Mouse (Mus musculus): Measurements from ENCODE around the gene Cyp21a1. TPM values are rescaled to one million over a fixed set of nuclear protein-coding genes. Genes with fewer than 3 reads are reported as not detected.
"Not testable (repeated sequence)": the region's sequence is repeated elsewhere in the genome, so short reads cannot be mapped to it uniquely, and the experiment has no call there.

Cyp21a1 gene
- total and polyA plus RNA-seq, 3 experiments = 0.20 TPM; not detected in 2

GRCm38 (mm10) chr17:34836155-34836855, 31.9 kb upstream of the Cyp21a1 start:
- peak overlapping the region; percentile 74 for H3K27ac ChIP-seq
- intact Hi-C loops (cut with DNase I) = loop anchor here (5.0 to 10.0 kb wide), 2 partner anchors 146 to 408 kb away; partner anchors contain the start of genes Ddx39b and Lsm2
- no peaks in the 10 kb centered on the region for H3K36me3 ChIP-seq (ENCODE audit: control insufficient read depth, insufficient read depth, low read length)
- H3K4me3 ChIP-seq = peak overlapping the region; percentile 63
- no peaks in the 10 kb centered on the region for H3K27me3 ChIP-seq (ENCODE audit: control insufficient read depth, insufficient read depth, low read length)
- peaks cover 2% of the 10 kb centered on the region; the same call in 1 of the 2 replicates for H3K79me2 ChIP-seq (replicated peaks; ENCODE audit: control insufficient read depth, insufficient read depth, low read length)
- DNase-seq = no peak
- no peak for TF ChIP-seq POLR2A (IDR thresholded peaks at IDR 0.05; ENCODE audit: insufficient read depth, low read depth, low read length)
- H3K9ac ChIP-seq (ENCODE audit: low read depth, low read length) = peak overlapping the region; percentile 71
- H3K4me1 ChIP-seq (ENCODE audit: control insufficient read depth, insufficient read depth, low read length) = peaks cover 4% of the 10 kb centered on the region
- WGBS = 4% methylated on average over 48 of the region's 48 CpGs

- not testable (repeated sequence) for H3K9ac ChIP-seq (ENCODE audit: low read depth, low read length); H3K79me2 ChIP-seq (replicated peaks; ENCODE audit: control insufficient read depth, insufficient read depth, low read length); H3K36me3 ChIP-seq (ENCODE audit: control insufficient read depth, insufficient read depth, low read length); H3K4me3 ChIP-seq; DNase-seq; H3K27ac ChIP-seq; H3K27me3 ChIP-seq (ENCODE audit: control insufficient read depth, insufficient read depth, low read length); H3K4me1 ChIP-seq (ENCODE audit: control insufficient read depth, insufficient read depth, low read length)
- WGBS = 100% methylated on average over 1 of the region's 1 CpGs
- intact Hi-C loops (cut with DNase I) = loop anchor here (10.0 kb wide), 1 partner anchor 414 kb away; the partner anchor contains the start of gene Ddx39b
Measured at GRCm38 (mm10) chr17:34830776-34831175, 26.4 kb upstream of the Cyp21a1 start.

- no peaks in the 10 kb centered on the region for H3K36me3 ChIP-seq (ENCODE audit: control insufficient read depth, insufficient read depth, low read length)
- H3K9ac ChIP-seq (ENCODE audit: low read depth, low read length) = no peak overlapping the region
- no peak for TF ChIP-seq POLR2A (IDR thresholded peaks at IDR 0.05; ENCODE audit: insufficient read depth, low read depth, low read length)
- TF ChIP-seq CTCF (IDR thresholded peaks at IDR 0.05) = no peak
- TF ChIP-seq EP300 (IDR thresholded peaks at IDR 0.05; ENCODE audit: insufficient read depth, low read depth, low read length) = no peak
- no peaks in the 10 kb centered on the region for H3K79me2 ChIP-seq (replicated peaks; ENCODE audit: control insufficient read depth, insufficient read depth, low read length)
- intact Hi-C loops (cut with DNase I) = no loop called here
- no peaks in the 10 kb centered on the region for H3K4me1 ChIP-seq (ENCODE audit: control insufficient read depth, insufficient read depth, low read length)
- H3K27me3 ChIP-seq (ENCODE audit: control insufficient read depth, insufficient read depth, low read length) = no peaks in the 10 kb centered on the region
- H3K27ac ChIP-seq = no peak overlapping the region
- 69% methylated on average over 7 of the region's 7 CpGs for WGBS
- no peak for DNase-seq
- no peak overlapping the region for H3K4me3 ChIP-seq
Measured at GRCm38 (mm10) chr17:34814818-34815370, 10.5 kb upstream of the Cyp21a1 start.

- DNase-seq = peak; percentile 21 to 58
- not testable (repeated sequence) for H3K27ac ChIP-seq; H3K27me3 ChIP-seq (ENCODE audit: control insufficient read depth, insufficient read depth, low read length); H3K9ac ChIP-seq (ENCODE audit: low read depth, low read length); H3K4me3 ChIP-seq; H3K79me2 ChIP-seq (replicated peaks; ENCODE audit: control insufficient read depth, insufficient read depth, low read length); H3K36me3 ChIP-seq (ENCODE audit: control insufficient read depth, insufficient read depth, low read length); H3K4me1 ChIP-seq (ENCODE audit: control insufficient read depth, insufficient read depth, low read length)
- peak; percentile 82 for TF ChIP-seq CTCF (IDR thresholded peaks at IDR 0.05)
- intact Hi-C loops (cut with DNase I) = loop anchor here (2.0 kb wide), 1 partner anchor 81 kb away; no protein-coding TSS in a partner anchor
- WGBS = 58% methylated on average over 12 of the region's 12 CpGs
Measured at GRCm38 (mm10) chr17:34813747-34814146, 9.4 kb upstream of the Cyp21a1 start.

GRCm38 (mm10) chr17:34811275-34811674, 6.9 kb upstream of the Cyp21a1 start:
- H3K79me2 ChIP-seq (replicated peaks; ENCODE audit: control insufficient read depth, insufficient read depth, low read length) = no peaks in the 10 kb centered on the region
- WGBS = 69% methylated on average over 15 of the region's 15 CpGs
- no peaks in the 10 kb centered on the region for H3K27me3 ChIP-seq (ENCODE audit: control insufficient read depth, insufficient read depth, low read length)
- no peak overlapping the region for H3K27ac ChIP-seq
- no peak overlapping the region for H3K4me3 ChIP-seq
- no peak for DNase-seq
- no peaks in the 10 kb centered on the region for H3K4me1 ChIP-seq (ENCODE audit: control insufficient read depth, insufficient read depth, low read length)
- intact Hi-C loops (cut with DNase I) = no loop called here
- H3K36me3 ChIP-seq (ENCODE audit: control insufficient read depth, insufficient read depth, low read length) = no peaks in the 10 kb centered on the region
- H3K9ac ChIP-seq (ENCODE audit: low read depth, low read length) = no peak overlapping the region
- no peak for TF ChIP-seq EP300 (IDR thresholded peaks at IDR 0.05; ENCODE audit: insufficient read depth, low read depth, low read length)
- TF ChIP-seq CTCF (IDR thresholded peaks at IDR 0.05) = no peak
- no peak for TF ChIP-seq POLR2A (IDR thresholded peaks at IDR 0.05; ENCODE audit: insufficient read depth, low read depth, low read length)

- H3K9ac ChIP-seq (ENCODE audit: low read depth, low read length); DNase-seq; H3K4me1 ChIP-seq (ENCODE audit: control insufficient read depth, insufficient read depth, low read length); H3K79me2 ChIP-seq (replicated peaks; ENCODE audit: control insufficient read depth, insufficient read depth, low read length); H3K27me3 ChIP-seq (ENCODE audit: control insufficient read depth, insufficient read depth, low read length); H3K4me3 ChIP-seq; H3K27ac ChIP-seq; intact Hi-C loops (cut with DNase I); H3K36me3 ChIP-seq (ENCODE audit: control insufficient read depth, insufficient read depth, low read length): not testable (repeated sequence)
- 78% methylated on average over 8 of the region's 8 CpGs for WGBS
Measured at GRCm38 (mm10) chr17:34810811-34811210, 6.5 kb upstream of the Cyp21a1 start.

GRCm38 (mm10) chr17:34810411-34810810, 6.0 kb upstream of the Cyp21a1 start:
- H3K4me3 ChIP-seq; H3K9ac ChIP-seq (ENCODE audit: low read depth, low read length); H3K4me1 ChIP-seq (ENCODE audit: control insufficient read depth, insufficient read depth, low read length); DNase-seq; H3K79me2 ChIP-seq (replicated peaks; ENCODE audit: control insufficient read depth, insufficient read depth, low read length); intact Hi-C loops (cut with DNase I); H3K36me3 ChIP-seq (ENCODE audit: control insufficient read depth, insufficient read depth, low read length); H3K27me3 ChIP-seq (ENCODE audit: control insufficient read depth, insufficient read depth, low read length); H3K27ac ChIP-seq: not testable (repeated sequence)
- WGBS = 71% methylated on average over 5 of the region's 5 CpGs
